Mouse (Mus musculus) limb, embryonic 10.5 days (tissue): Measurements from ENCODE around the gene Zfp704. TPM values are rescaled to one million over a fixed set of nuclear protein-coding genes. Genes with fewer than 3 reads are reported as not detected.
"Not testable (repeated sequence)": the region's sequence is repeated elsewhere in the genome, so short reads cannot be mapped to it uniquely, and the experiment has no call there.

Experiments
- DNase-seq: peaks from one replicate; pipeline ENCODE4 v3.0.0-alpha.2; 2017; ENCODE audit warnings: low spot score
- H3K27ac ChIP-seq: fragments of 300-500 bp; sonication (generic); 2 replicates; pipeline ENCODE4 v1.5.1; 2016; ENCODE audit warnings: mild to moderate bottlenecking
- H3K27me3 ChIP-seq: fragments of 300-500 bp; sonication (generic); 2 replicates; pipeline ENCODE4 v1.6.1; 2016; ENCODE audit warnings: low read depth, mild to moderate bottlenecking; ENCODE audit not compliant: poor library complexity, severe bottlenecking
- H3K36me3 ChIP-seq: fragments of 300-500 bp; sonication (generic); 2 replicates; pipeline ENCODE4 v1.6.1; 2016; ENCODE audit warnings: mild to moderate bottlenecking, moderate library complexity
- H3K4me1 ChIP-seq: fragments of 300-500 bp; sonication (generic); 2 replicates; pipeline ENCODE4 v1.6.1; 2016
- H3K4me3 ChIP-seq: fragments of 300-500 bp; sonication (generic); 2 replicates; pipeline ENCODE4 v1.5.1; 2016; ENCODE audit warnings: mild to moderate bottlenecking, moderate library complexity
- H3K9me3 ChIP-seq: fragments of 300-500 bp; sonication (generic); replicated peaks from 2 replicates; pipeline ENCODE4 v1.6.1; 2016; ENCODE audit warnings: mild to moderate bottlenecking
- WGBS: fragments of 180-500 bp; shearing (Covaris S2); methylation state at CpG from one replicate; pipeline ENCODE4 v1.1.7; 2016; 5-methylcytosine and 5-hydroxymethylcytosine counted together
- polyA plus RNA-seq: library from polyadenylated mRNA; unstranded; fragments of >200 nt; fragmentation: Nextera tagmentation; extraction: Ambion mirVana; gene quantifications from 2 replicates; pipeline ENCODE4 v1.2.1, GENCODE M21; 2016

Gene Zfp704
- polyA plus RNA-seq, 1 experiment from 2014 or later: 10.1 TPM

- Histone ChIP-seq H3K36me3 (peaks cover 6% of the 10 kb centered on the region), H3K27me3 (no peaks in the 10 kb centered on the region), H3K4me1 (peaks cover 6% of the 10 kb centered on the region; the same call in 1 of the 2 replicates), H3K27ac (no peak overlapping the region), H3K9me3 (no peaks in the 10 kb centered on the region), H3K4me3 (no peak overlapping the region)
- DNase-seq: no peak
- WGBS: 93% methylated on average over 4 of the region's 4 CpGs
Measured at GRCm38 (mm10) chr3:9588635-9589034, 21.2 kb downstream of the Zfp704 start.

GRCm38 (mm10) chr3:9587304-9587703 lies 22.6 kb downstream of the Zfp704 start:
- no peak for DNase-seq
- 97% methylated on average over 7 of the region's 7 CpGs for WGBS
- Histone ChIP-seq H3K27me3 (no peaks in the 10 kb centered on the region), H3K4me3 (no peak overlapping the region), H3K9me3 (no peaks in the 10 kb centered on the region), H3K4me1 (peaks cover 8% of the 10 kb centered on the region; the same call in 1 of the 2 replicates), H3K27ac (no peak overlapping the region), H3K36me3 (peaks cover 6% of the 10 kb centered on the region)

GRCm38 (mm10) chr3:9583516-9583915 lies 26.4 kb downstream of the Zfp704 start:
- H3K27ac ChIP-seq: no peak overlapping the region
- WGBS: 85% methylated on average over 2 of the region's 2 CpGs

GRCm38 (mm10) chr3:9580952-9581798 lies 28.7 kb downstream of the Zfp704 start:
- H3K36me3 ChIP-seq: peaks cover 3% of the 10 kb centered on the region; the same call in 1 of the 2 replicates
- H3K27ac ChIP-seq: no peak overlapping the region
- DNase-seq: no peak
- H3K4me3 ChIP-seq: no peak overlapping the region
- H3K4me1 ChIP-seq: peaks cover 46% of the 10 kb centered on the region
- no peaks in the 10 kb centered on the region for H3K9me3 ChIP-seq
- no peaks in the 10 kb centered on the region for H3K27me3 ChIP-seq
- 93% methylated on average over 14 of the region's 14 CpGs for WGBS

More at GRCm38 (mm10) chr3:9583516-9583915, 26.4 kb downstream of the Zfp704 start:
- H3K36me3 ChIP-seq: peaks cover 9% of the 10 kb centered on the region
- no peaks in the 10 kb centered on the region for H3K9me3 ChIP-seq
- no peak overlapping the region for H3K4me3 ChIP-seq
- H3K27me3 ChIP-seq: no peaks in the 10 kb centered on the region
- DNase-seq: no peak
- peaks cover 24% of the 10 kb centered on the region for H3K4me1 ChIP-seq

- Histone ChIP-seq H3K4me3 (no peak overlapping the region), H3K36me3 (peaks cover 3% of the 10 kb centered on the region; the same call in 1 of the 2 replicates), H3K4me1 (peaks cover 56% of the 10 kb centered on the region), H3K9me3 (no peaks in the 10 kb centered on the region), H3K27me3 (no peaks in the 10 kb centered on the region), H3K27ac (no peak overlapping the region)
- DNase-seq: no peak
- WGBS: 58% methylated on average over 3 of the region's 3 CpGs
Measured at GRCm38 (mm10) chr3:9580102-9580501, 29.8 kb downstream of the Zfp704 start.

- DNase-seq: no peak
- H3K27me3 ChIP-seq: no peaks in the 10 kb centered on the region
- H3K27ac ChIP-seq: no peak overlapping the region
- no peak overlapping the region for H3K4me3 ChIP-seq
- 81% methylated on average over 4 of the region's 4 CpGs for WGBS
- no peaks in the 10 kb centered on the region for H3K9me3 ChIP-seq
- peaks cover 62% of the 10 kb centered on the region for H3K4me1 ChIP-seq
- H3K36me3 ChIP-seq: peaks cover 3% of the 10 kb centered on the region; the same call in 1 of the 2 replicates
Measured at GRCm38 (mm10) chr3:9579028-9579643, 30.7 kb downstream of the Zfp704 start.

- Histone ChIP-seq H3K36me3 (peaks cover 3% of the 10 kb centered on the region; the same call in 1 of the 2 replicates), H3K4me1 (peaks cover 68% of the 10 kb centered on the region), H3K27me3 (no peaks in the 10 kb centered on the region), H3K4me3 (no peak overlapping the region), H3K27ac (no peak overlapping the region), H3K9me3 (no peaks in the 10 kb centered on the region)
- 69% methylated on average over 4 of the region's 4 CpGs for WGBS
- DNase-seq: no peak
Measured at GRCm38 (mm10) chr3:9576872-9577271, 33.0 kb downstream of the Zfp704 start.

- no peak for DNase-seq
- H3K9me3 ChIP-seq: no peaks in the 10 kb centered on the region
- peaks cover 58% of the 10 kb centered on the region for H3K4me1 ChIP-seq
- no peak overlapping the region for H3K4me3 ChIP-seq
- no peaks in the 10 kb centered on the region for H3K36me3 ChIP-seq
- no peaks in the 10 kb centered on the region for H3K27me3 ChIP-seq
- 72% methylated on average over 8 of the region's 8 CpGs for WGBS
- H3K27ac ChIP-seq: peak overlapping the region; percentile 23; the same call in 1 of the 2 replicates
Measured at GRCm38 (mm10) chr3:9574305-9574704, 35.6 kb downstream of the Zfp704 start.

GRCm38 (mm10) chr3:9573581-9573980 lies 36.3 kb downstream of the Zfp704 start:
- Histone ChIP-seq H3K27me3 (no peaks in the 10 kb centered on the region), H3K27ac (no peak overlapping the region), H3K36me3 (no peaks in the 10 kb centered on the region), H3K4me3 (no peak overlapping the region), H3K4me1 (peaks cover 57% of the 10 kb centered on the region), H3K9me3 (no peaks in the 10 kb centered on the region)
- 44% methylated on average over 6 of the region's 6 CpGs for WGBS
- peak; percentile 59 for DNase-seq

- H3K4me1 ChIP-seq: peaks cover 56% of the 10 kb centered on the region
- no peaks in the 10 kb centered on the region for H3K36me3 ChIP-seq
Measured at GRCm38 (mm10) chr3:9572261-9572660, 37.6 kb downstream of the Zfp704 start.

GRCm38 (mm10) chr3:9570782-9571181 lies 39.1 kb downstream of the Zfp704 start:
- Histone ChIP-seq H3K36me3 (no peaks in the 10 kb centered on the region), H3K4me1 (peaks cover 41% of the 10 kb centered on the region), H3K4me3 (no peak overlapping the region), H3K9me3 (no peaks in the 10 kb centered on the region), H3K27me3 (no peaks in the 10 kb centered on the region), H3K27ac (no peak overlapping the region)
- DNase-seq: no peak
- WGBS: 94% methylated on average over 4 of the region's 4 CpGs

More at GRCm38 (mm10) chr3:9572261-9572660, 37.6 kb downstream of the Zfp704 start:
- DNase-seq: no peak
- H3K9me3 ChIP-seq: no peaks in the 10 kb centered on the region
- H3K4me3 ChIP-seq: no peak overlapping the region
- H3K27me3 ChIP-seq: no peaks in the 10 kb centered on the region
- H3K27ac ChIP-seq: no peak overlapping the region
- WGBS: 92% methylated on average over 8 of the region's 8 CpGs

- H3K9me3 ChIP-seq, H3K27me3 ChIP-seq, H3K27ac ChIP-seq, DNase-seq, H3K36me3 ChIP-seq, H3K4me3 ChIP-seq: not testable (repeated sequence)
- H3K4me1 ChIP-seq: peaks cover 30% of the 10 kb centered on the region
- 88% methylated on average over 4 of the region's 4 CpGs for WGBS
Measured at GRCm38 (mm10) chr3:9569706-9570105, 40.2 kb downstream of the Zfp704 start.
